Mouse (Mus musculus): ENCODE measurements around the gene Eefsec.

DNA sequence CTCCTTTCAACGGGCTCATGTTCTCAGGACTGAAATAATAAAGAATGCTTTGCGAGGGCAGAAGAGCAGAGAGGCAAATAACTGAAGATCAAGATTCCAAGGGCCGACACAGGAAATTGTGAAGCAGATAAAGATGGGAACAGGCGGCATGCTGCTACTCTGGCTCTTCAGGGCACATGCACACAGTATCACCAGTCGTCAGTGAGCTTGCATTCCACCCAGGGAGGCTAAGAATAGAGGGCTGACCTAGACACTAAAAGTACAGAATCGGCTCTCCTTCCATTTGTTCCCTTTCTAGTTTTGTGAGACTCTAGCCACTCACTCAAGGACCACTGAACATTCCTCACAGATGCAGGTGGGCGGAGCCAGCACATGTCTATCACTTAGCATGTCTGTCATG is 145.1 kb downstream of the Eefsec start:
- TF ChIP-seq CTCF (IDR thresholded peaks at IDR 0.05; ENCODE audit: insufficient read depth, low read depth, low read length) (no peak), POLR2A (IDR thresholded peaks at IDR 0.05; ENCODE audit: insufficient read depth, low read depth, low read length) (no peak)
